Mouse (Mus musculus) stomach, postnatal 0 days (tissue): Measurements from ENCODE around the gene Lctl.

Experiments
- CTCF ChIP-seq: IDR thresholded peaks from 2 replicates; pipeline ENCODE4 v1.5.1; 2016; ENCODE audit warnings: antibody characterized with exemption, low read depth, mild to moderate bottlenecking, moderate library complexity
- EP300 ChIP-seq: optimal IDR thresholded peaks from 2 replicates; pipeline ENCODE3; 2016; ENCODE audit warnings: antibody characterized with exemption

DNA sequence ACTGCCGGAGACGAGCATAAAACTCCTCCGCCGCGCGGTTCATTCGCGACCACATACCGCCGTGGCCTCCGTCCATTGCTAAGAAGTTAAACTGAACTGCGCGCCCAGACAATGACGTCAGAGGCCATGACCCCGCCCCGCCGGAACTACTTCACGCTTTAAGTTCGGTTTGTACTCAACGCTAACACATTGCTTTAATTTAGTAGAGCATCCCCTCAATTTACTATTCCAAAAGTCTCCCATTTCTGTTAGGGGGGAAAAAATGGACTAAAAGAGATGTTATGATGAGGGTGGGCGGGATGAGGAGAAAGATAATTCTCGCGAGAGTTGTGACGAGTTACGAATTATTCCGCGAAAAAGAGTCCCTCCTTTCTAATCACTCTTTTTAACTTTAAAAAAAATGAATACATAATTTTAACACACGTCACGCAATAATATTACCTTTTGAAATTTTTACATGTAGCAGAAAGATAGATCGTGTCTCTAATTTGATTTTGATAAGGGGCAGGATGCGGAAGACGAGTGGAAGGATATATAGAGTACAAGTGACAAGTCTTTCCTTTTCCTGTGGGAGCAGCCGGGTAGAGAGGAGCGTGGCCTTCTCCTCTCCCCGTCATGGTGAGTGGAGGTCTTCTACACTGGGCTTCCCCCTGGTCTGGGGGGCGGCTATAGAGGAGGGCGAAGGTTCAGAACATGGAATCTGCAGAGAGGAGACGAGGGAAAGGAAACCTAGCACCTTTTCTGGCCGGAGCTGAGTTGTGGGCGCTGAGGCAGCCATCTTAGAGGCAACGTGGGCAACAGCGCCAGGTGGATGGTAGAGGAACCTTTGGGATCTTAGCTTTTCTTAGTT, 56.1 kb downstream of the Lctl start, which contains the start of the genes Zwilch and Rpl4:
- peak; percentile 98 for TF ChIP-seq EP300
- TF ChIP-seq CTCF: peak; percentile 53
